Mouse (Mus musculus) liver, postnatal 0 days (tissue): ENCODE results near the gene Cxcl10. TPM values are rescaled to one million over a fixed set of nuclear protein-coding genes. Genes with fewer than 3 reads are reported as not detected.
A peak's percentile ranks its signal among the peaks of the same experiment; 100 is the strongest.

Experiments used
- ATAC-seq: fragments of 200-750 bp; cut with Nextera tagmentation; 2 replicates; pipeline ENCODE4 v1.8.0; 2017; ENCODE audit warnings: mild to moderate bottlenecking, moderate library complexity
- DNase-seq: peaks from one replicate; pipeline ENCODE4 v3.0.0-alpha.2; 2016
- H3K27ac ChIP-seq: fragments of 300-500 bp; sonication (generic); 2 replicates; pipeline ENCODE4 v1.5.1; 2014; ENCODE audit warnings: antibody characterized with exemption, moderate library complexity, mild to moderate bottlenecking, low read depth
- H3K27me3 ChIP-seq: fragments of 300-500 bp; sonication (generic); 2 replicates; pipeline ENCODE4 v1.6.1; 2014; ENCODE audit warnings: low read length, control low read depth, mixed read lengths; ENCODE audit not compliant: insufficient read depth
- H3K36me3 ChIP-seq: fragments of 300-500 bp; sonication (generic); replicated peaks from 2 replicates; pipeline ENCODE4 v1.6.1; 2014; ENCODE audit warnings: mild to moderate bottlenecking, control low read depth, low read length, moderate library complexity, mixed read lengths; ENCODE audit not compliant: insufficient read depth
- H3K4me1 ChIP-seq: fragments of 300-500 bp; sonication (generic); 2 replicates; pipeline ENCODE4 v1.6.1; 2014; ENCODE audit warnings: antibody characterized with exemption, mild to moderate bottlenecking, control low read depth; ENCODE audit not compliant: insufficient read depth
- H3K4me2 ChIP-seq: fragments of 300-500 bp; sonication (generic); 2 replicates; pipeline ENCODE4 v1.6.1; 2014; ENCODE audit warnings: low read depth, mild to moderate bottlenecking, low read length, moderate library complexity, mixed read lengths
- H3K4me3 ChIP-seq: fragments of 300-500 bp; sonication (generic); 2 replicates; pipeline ENCODE4 v1.5.1; 2014; ENCODE audit warnings: low read depth, low read length
- H3K9ac ChIP-seq: fragments of 300-500 bp; sonication (generic); replicated peaks from 2 replicates; pipeline ENCODE4 v1.6.1; 2014; ENCODE audit warnings: mild to moderate bottlenecking, moderate library complexity
- H3K9me3 ChIP-seq: fragments of 300-500 bp; sonication (generic); 2 replicates; pipeline ENCODE4 v1.6.1; 2016; ENCODE audit warnings: mild to moderate bottlenecking, control low read depth, low read length, mixed read lengths
- CTCF ChIP-seq: sonication (generic); IDR thresholded peaks from 2 replicates; pipeline ENCODE4 v1.5.1; 2016; ENCODE audit warnings: antibody characterized with exemption, low read depth
- EP300 ChIP-seq: IDR thresholded peaks from 2 replicates; pipeline ENCODE4 v1.6.1; 2016; ENCODE audit warnings: antibody characterized with exemption, low read depth, mild to moderate bottlenecking
- WGBS: fragments of 180-500 bp; shearing (Covaris S2); extraction: QIAGEN DNeasy Blood & Tissue Kit; methylation state at CpG from one replicate; pipeline ENCODE4 v1.1.7; 2014; ENCODE audit not compliant: insufficient replicate concordance; 5-methylcytosine and 5-hydroxymethylcytosine counted together
- polyA plus RNA-seq: library from polyadenylated mRNA; unstranded; fragments of >200 nt; fragmentation: Nextera tagmentation; extraction: Ambion mirVana; gene quantifications from 2 replicates; pipeline ENCODE4 v1.2.1, GENCODE M21; 2015

Gene Cxcl10
- polyA plus RNA-seq, 1 experiment from 2014 or later = 7.5 TPM

- Histone ChIP-seq H3K9ac (no peak overlapping the region), H3K4me2 (no peak overlapping the region), H3K4me1 (peaks cover 6% of the 10 kb centered on the region; the same call in 1 of the 2 replicates), H3K27ac (no peak overlapping the region), H3K9me3 (no peaks in the 10 kb centered on the region), H3K4me3 (no peak overlapping the region), H3K36me3 (no peaks in the 10 kb centered on the region), H3K27me3 (no peaks in the 10 kb centered on the region)
- ATAC-seq (no peak), DNase-seq (no peak)
- 70% methylated on average over 14 of the region's 14 CpGs for WGBS
- no peak for TF ChIP-seq EP300
- no peak for TF ChIP-seq CTCF
Observed at GRCm38 (mm10) chr5:92318596-92318995, 30.1 kb downstream of the Cxcl10 start.

DNA sequence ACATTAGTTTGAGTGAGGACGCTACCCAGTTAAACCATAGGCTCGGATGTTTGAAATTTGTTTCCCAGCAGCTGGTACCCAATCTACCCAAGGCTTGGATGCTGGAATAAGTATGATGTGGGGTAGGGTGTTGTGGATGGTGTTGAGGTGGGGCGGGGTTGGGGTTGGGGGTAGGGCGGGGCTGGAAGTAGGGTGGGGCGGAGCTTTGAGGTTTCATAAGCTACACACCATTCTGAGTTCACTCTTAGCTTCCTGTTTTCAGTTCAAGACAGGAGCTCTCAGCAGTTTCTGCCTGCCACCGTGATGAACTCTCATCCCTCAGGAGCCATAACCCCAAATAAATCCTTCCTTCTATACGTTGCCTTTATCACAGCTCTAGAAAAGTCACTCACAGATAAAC lies 30.6 kb downstream of the Cxcl10 start:
- Histone ChIP-seq H3K27me3 (no peaks in the 10 kb centered on the region), H3K4me1 (peaks cover 6% of the 10 kb centered on the region; the same call in 1 of the 2 replicates), H3K9ac (no peak overlapping the region), H3K9me3 (no peaks in the 10 kb centered on the region), H3K36me3 (no peaks in the 10 kb centered on the region), H3K27ac (no peak overlapping the region), H3K4me2 (no peak overlapping the region), H3K4me3 (no peak overlapping the region)
- DNase-seq (peak; percentile 37), ATAC-seq (peak; percentile 37; the same call in 1 of the 2 replicates)
- WGBS = 57% methylated on average over 7 of the region's 7 CpGs
- TF ChIP-seq EP300 (no peak), CTCF (no peak)

DNA sequence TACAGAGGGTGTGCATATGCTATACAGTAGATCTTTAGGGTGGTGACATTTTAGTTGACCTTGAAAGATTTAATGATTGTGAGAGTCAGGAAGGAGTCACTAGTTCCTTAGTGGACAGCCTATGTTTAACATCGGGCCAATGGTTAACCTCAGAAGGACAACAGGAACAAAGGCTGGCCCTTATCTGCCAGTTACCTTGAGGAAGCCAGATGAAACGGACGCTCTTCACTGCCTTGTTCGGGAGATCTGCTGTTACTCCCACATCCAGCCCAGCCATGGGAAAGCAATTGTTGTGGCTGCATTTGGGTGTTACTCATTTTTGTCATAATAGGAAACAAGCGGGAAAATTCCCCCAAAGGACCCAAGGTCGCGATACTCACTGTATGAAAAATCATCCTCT lies 34.9 kb downstream of the Cxcl10 start:
- 19% methylated on average over 7 of the region's 7 CpGs for WGBS
- no peak for DNase-seq
- Histone ChIP-seq H3K27me3 (no peaks in the 10 kb centered on the region), H3K4me2 (peak overlapping the region; percentile 20; the same call in 1 of the 2 replicates), H3K9me3 (no peaks in the 10 kb centered on the region), H3K36me3 (no peaks in the 10 kb centered on the region), H3K27ac (peak overlapping the region; percentile 9; the same call in 1 of the 2 replicates), H3K9ac (no peak overlapping the region), H3K4me3 (no peak overlapping the region), H3K4me1 (peaks cover 15% of the 10 kb centered on the region)
- no peak for ATAC-seq
- no peak for TF ChIP-seq EP300
- TF ChIP-seq CTCF = no peak

- Histone ChIP-seq H3K9me3 (no peaks in the 10 kb centered on the region), H3K4me3 (no peak overlapping the region), H3K9ac (no peak overlapping the region), H3K27ac (no peak overlapping the region), H3K27me3 (no peaks in the 10 kb centered on the region), H3K4me1 (peaks cover 19% of the 10 kb centered on the region), H3K4me2 (no peak overlapping the region), H3K36me3 (no peaks in the 10 kb centered on the region)
- 13% methylated on average over 13 of the region's 13 CpGs for WGBS
- DNase-seq = peak; percentile 86
- no peak for ATAC-seq
- TF ChIP-seq CTCF (peak; percentile 85), EP300 (peak; percentile 50; the same call in 1 of the 2 replicates)
Observed at GRCm38 (mm10) chr5:92312046-92312715, 36.5 kb downstream of the Cxcl10 start.

- Histone ChIP-seq H3K4me3 (peak within 1 kb of the TSS; percentile 77), H3K27ac (peak within 1 kb of the TSS; percentile 66), H3K4me1 (peaks cover 19% of the 10 kb centered on the region), H3K27me3 (no peaks in the 10 kb centered on the region), H3K4me2 (peak within 1 kb of the TSS; percentile 84), H3K9ac (peak within 1 kb of the TSS; percentile 82), H3K9me3 (no peaks in the 10 kb centered on the region), H3K36me3 (peaks cover 5% of the 10 kb centered on the region)
- DNase-seq (peak; percentile 93), ATAC-seq (peak; percentile 99)
- TF ChIP-seq CTCF (peak; percentile 83), EP300 (peak; percentile 47; the same call in 1 of the 2 replicates)
- 2% methylated on average over 41 of the region's 41 CpGs for WGBS
Observed at GRCm38 (mm10) chr5:92309681-92310511, 38.8 kb downstream of the Cxcl10 start, which contains the start of gene Sdad1. Gene Sdad1, minus strand, starts transcription at chr5:92310479.

DNA sequence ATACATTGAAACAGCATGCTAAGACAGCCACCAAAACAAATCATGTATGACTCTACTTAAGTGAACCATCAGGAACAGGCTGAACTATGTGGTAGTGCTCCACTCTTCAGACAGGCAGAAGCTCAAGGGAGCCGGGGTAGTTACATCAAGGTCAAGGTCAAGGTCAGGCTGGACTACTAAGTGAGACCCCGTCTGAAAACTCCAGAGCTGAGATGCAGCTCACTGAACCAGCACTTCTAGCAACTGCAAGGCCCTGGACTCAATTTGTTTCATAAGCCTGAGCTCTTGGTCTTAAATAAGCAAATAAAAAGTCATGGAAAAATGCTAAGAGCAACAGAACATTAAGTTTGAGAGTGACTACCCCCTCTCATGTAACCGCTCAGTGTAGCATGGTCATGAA lies 44.4 kb downstream of the Cxcl10 start:
- Histone ChIP-seq H3K9ac (no peak overlapping the region), H3K27ac (no peak overlapping the region), H3K9me3 (no peaks in the 10 kb centered on the region), H3K36me3 (peaks cover 44% of the 10 kb centered on the region), H3K4me2 (no peak overlapping the region), H3K27me3 (no peaks in the 10 kb centered on the region), H3K4me3 (no peak overlapping the region), H3K4me1 (peaks cover 9% of the 10 kb centered on the region; the same call in 1 of the 2 replicates)
- WGBS = 78% methylated on average over 3 of the region's 3 CpGs
- DNase-seq (no peak), ATAC-seq (no peak)
- TF ChIP-seq CTCF (no peak), EP300 (no peak)
